In the genomic region with DNA sequence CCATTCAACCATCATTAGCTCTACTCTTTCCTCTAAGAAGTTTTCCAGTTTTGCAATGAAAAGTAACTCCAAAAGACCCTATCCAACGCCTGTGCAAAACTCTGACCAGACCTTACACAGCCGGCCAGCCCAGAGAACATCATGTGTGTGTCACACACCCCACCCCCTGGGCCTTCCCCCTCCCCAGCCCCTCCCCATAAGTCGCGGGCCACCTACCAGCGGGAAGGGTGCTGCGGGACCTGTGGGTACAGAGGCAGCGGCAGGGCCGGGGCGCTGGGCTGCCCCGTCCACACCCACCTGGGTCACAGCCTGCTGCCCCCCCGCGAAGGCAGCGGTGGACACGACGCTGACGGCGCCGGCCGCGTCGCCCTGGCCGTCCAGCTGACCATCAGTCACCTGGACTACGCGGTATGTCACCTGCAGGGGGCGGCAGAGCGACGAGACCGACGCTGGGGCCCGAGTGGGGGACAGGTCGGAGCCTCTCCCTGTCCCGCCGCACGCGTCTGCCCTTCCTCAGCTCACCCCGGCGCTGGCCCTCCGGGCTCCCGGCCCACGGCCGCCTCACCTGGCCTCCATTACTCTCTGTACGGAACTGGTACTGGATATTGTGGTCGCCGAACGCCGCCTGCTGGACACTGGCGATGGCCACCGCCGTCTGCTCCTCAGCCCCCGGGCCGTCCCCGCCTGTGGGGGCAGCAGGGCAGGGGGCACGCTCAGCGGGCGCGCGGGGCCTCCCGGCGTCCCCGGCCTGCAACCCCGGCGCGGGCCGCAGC, we compare ENCODE assay signal across 8 mouse cellular contexts. TPM values are rescaled to one million over a fixed set of nuclear protein-coding genes. Genes with fewer than 3 reads are reported as not detected.
DNase-seq lines count a peak whose midpoint lies in the region; ATAC-seq lines count a peak whose summit lies in the region.

No protein-coding gene starts in this region.

- peak overlapping the region; percentile 79 for H3K4me2 ChIP-seq in embryonic facial prominence, embryonic 14.5 days (ENCODE audit: low read depth, low read length)
- H3K4me2 ChIP-seq in limb, embryonic 13.5 days (replicated peaks): peak overlapping the region; percentile 86
- peak overlapping the region; percentile 84 for H3K4me2 ChIP-seq in midbrain, embryonic 15.5 days

- peak overlapping the region; percentile 99 for H3K9ac ChIP-seq in embryonic facial prominence, embryonic 14.5 days (ENCODE audit: low read depth, low read length)
- H3K9ac ChIP-seq in limb, embryonic 13.5 days: peak overlapping the region; percentile 99
- peak overlapping the region; percentile 97 for H3K9ac ChIP-seq in midbrain, embryonic 15.5 days

- peaks cover 12% of the 10 kb centered on the region for H3K4me1 ChIP-seq in embryonic facial prominence, embryonic 14.5 days (ENCODE audit: control insufficient read depth, insufficient read depth, low read length)
- H3K4me1 ChIP-seq in limb, embryonic 13.5 days: peaks cover 21% of the 10 kb centered on the region
- H3K4me1 ChIP-seq in midbrain, embryonic 15.5 days: peaks cover 26% of the 10 kb centered on the region

- WGBS in embryonic facial prominence, embryonic 14.5 days: under 1% methylated on average over 17 of the region's 64 CpGs
- WGBS in limb, embryonic 13.5 days: under 1% methylated on average over 55 of the region's 64 CpGs
- under 1% methylated on average over 56 of the region's 64 CpGs for WGBS in midbrain, embryonic 15.5 days

- peak overlapping the region; percentile 96 for H3K4me3 ChIP-seq in embryonic facial prominence, embryonic 14.5 days (ENCODE audit: low read depth, low read length)
- H3K4me3 ChIP-seq in limb, embryonic 13.5 days: peak overlapping the region; percentile 94
- peak overlapping the region; percentile 92 for H3K4me3 ChIP-seq in midbrain, embryonic 15.5 days

- H3K9me3 ChIP-seq in embryonic facial prominence, embryonic 14.5 days (ENCODE audit: control insufficient read depth, low read length): no peaks in the 10 kb centered on the region
- H3K9me3 ChIP-seq in limb, embryonic 13.5 days: no peaks in the 10 kb centered on the region
- no peaks in the 10 kb centered on the region for H3K9me3 ChIP-seq in midbrain, embryonic 15.5 days

- ATAC-seq in embryonic facial prominence, embryonic 14.5 days (ENCODE audit: low read depth): peak; percentile 80
- ATAC-seq in limb, embryonic 13.5 days (ENCODE audit: low FRiP score, low read depth): peak; percentile 74
- peak; percentile 65 for ATAC-seq in midbrain, embryonic 15.5 days (replicated peaks)

- DNase-seq in 3T3-L1 (ENCODE audit: low read depth, low spot score): peak; percentile 79
- peak; percentile 82 to 86 for DNase-seq in adrenal gland, postnatal 4 days (ENCODE audit: low spot score in 2 of 2)
- peak; percentile 90 for DNase-seq in embryonic facial prominence, embryonic 14.5 days (ENCODE audit: low spot score)
- DNase-seq in heart, adult 8-10 months (ENCODE audit: low spot score): peak; percentile 89
- DNase-seq in kidney, adult 8-10 months: peak; percentile 86 to 89
- peak; percentile 77 to 80 for DNase-seq in spleen, adult 18-20 months

- peaks cover 60% of the 10 kb centered on the region for H3K36me3 ChIP-seq in embryonic facial prominence, embryonic 14.5 days (ENCODE audit: control insufficient read depth, insufficient read depth, low read length)
- H3K36me3 ChIP-seq in limb, embryonic 13.5 days: peaks cover 62% of the 10 kb centered on the region
- peaks cover 25% of the 10 kb centered on the region; the same call in 1 of the 2 replicates for H3K36me3 ChIP-seq in midbrain, embryonic 15.5 days (replicated peaks)

- H3K27me3 ChIP-seq in embryonic facial prominence, embryonic 14.5 days (replicated peaks; ENCODE audit: control insufficient read depth, insufficient read depth, low read length): no peaks in the 10 kb centered on the region
- H3K27me3 ChIP-seq in limb, embryonic 13.5 days: no peaks in the 10 kb centered on the region
- no peaks in the 10 kb centered on the region for H3K27me3 ChIP-seq in midbrain, embryonic 15.5 days (replicated peaks)

- peak overlapping the region; percentile 99 for H3K27ac ChIP-seq in embryonic facial prominence, embryonic 14.5 days (replicated peaks; ENCODE audit: low read depth, low read length)
- H3K27ac ChIP-seq in limb, embryonic 13.5 days: peak overlapping the region; percentile 99
- H3K27ac ChIP-seq in midbrain, embryonic 15.5 days: peak overlapping the region; percentile 99

RNA-seq across cellular contexts. Expression of a gene that starts 0.8 kb away (rescaled TPM):
- 100 to 1,000 TPM; 113 to 125 TPM for total RNA-seq in adrenal gland, postnatal 4 days (2021)
- 18.3 and 23.8 TPM in 2 replicates for polyA plus RNA-seq in embryonic facial prominence, embryonic 14.5 days (2014; fragmentation: Nextera tagmentation; extraction: Ambion mirVana)
- 100 to 1,000 TPM; 102 to 121 (median 107) TPM for total RNA-seq in heart, adult 8-10 months (2022)
- 27.9 and 28.7 TPM in 2 replicates for polyA plus RNA-seq in limb, embryonic 13.5 days (2015; fragmentation: Nextera tagmentation; extraction: Ambion mirVana)
- polyA plus RNA-seq in midbrain, embryonic 15.5 days (2015; fragmentation: Nextera tagmentation; extraction: Ambion mirVana): 32.3 and 32.6 TPM in 2 replicates

RNA-seq across cellular contexts. Expression of a gene that starts 11.9 kb away (rescaled TPM):
- total RNA-seq in adrenal gland, postnatal 4 days (2021): 10 to 100 TPM in 1 of 2 experiments, 1 to 10 TPM in 1; 2.3 to 36.9 TPM
- not detected in 2 replicates for polyA plus RNA-seq in embryonic facial prominence, embryonic 14.5 days (2014; fragmentation: Nextera tagmentation; extraction: Ambion mirVana)
- total RNA-seq in heart, adult 8-10 months (2022): 10 to 100 TPM in 3 of 4 experiments, 1 to 10 TPM in 1; 9.3 to 31.5 (median 13.6) TPM
- not detected in 2 replicates for polyA plus RNA-seq in limb, embryonic 13.5 days (2015; fragmentation: Nextera tagmentation; extraction: Ambion mirVana)
- not detected in 2 replicates for polyA plus RNA-seq in midbrain, embryonic 15.5 days (2015; fragmentation: Nextera tagmentation; extraction: Ambion mirVana)

RNA-seq across cellular contexts. Expression of a gene that starts 17.5 kb away (rescaled TPM):
- 10 to 100 TPM; 15.2 to 17.6 TPM for total RNA-seq in adrenal gland, postnatal 4 days (2021)
- polyA plus RNA-seq in embryonic facial prominence, embryonic 14.5 days (2014; fragmentation: Nextera tagmentation; extraction: Ambion mirVana): 22.7 and 26.0 TPM in 2 replicates
- total RNA-seq in heart, adult 8-10 months (2022): 1 to 10 TPM; 2.6 to 3.8 (median 3.1) TPM
- 25.4 and 25.9 TPM in 2 replicates for polyA plus RNA-seq in limb, embryonic 13.5 days (2015; fragmentation: Nextera tagmentation; extraction: Ambion mirVana)
- polyA plus RNA-seq in midbrain, embryonic 15.5 days (2015; fragmentation: Nextera tagmentation; extraction: Ambion mirVana): 21.7 and 24.3 TPM in 2 replicates

RNA-seq across cellular contexts. Expression of a gene that starts 17.8 kb away (rescaled TPM):
- under 1 TPM; 0.68 to 0.98 TPM for total RNA-seq in adrenal gland, postnatal 4 days (2021)
- polyA plus RNA-seq in embryonic facial prominence, embryonic 14.5 days (2014; fragmentation: Nextera tagmentation; extraction: Ambion mirVana): 1.6 and 2.3 TPM in 2 replicates
- under 1 TPM in 2 of 4 experiments, not detected in 2; 0.25 TPM for total RNA-seq in heart, adult 8-10 months (2022)
- 0.70 and 0.78 TPM in 2 replicates for polyA plus RNA-seq in limb, embryonic 13.5 days (2015; fragmentation: Nextera tagmentation; extraction: Ambion mirVana)
- 0.23 and 0.68 TPM in 2 replicates for polyA plus RNA-seq in midbrain, embryonic 15.5 days (2015; fragmentation: Nextera tagmentation; extraction: Ambion mirVana)

RNA-seq across cellular contexts. Expression of a gene that starts 31.3 kb away (rescaled TPM):
- total RNA-seq in adrenal gland, postnatal 4 days (2021): 10 to 100 TPM in 1 of 2 experiments, under 1 TPM in 1; 0.84 to 12.5 TPM
- polyA plus RNA-seq in embryonic facial prominence, embryonic 14.5 days (2014; fragmentation: Nextera tagmentation; extraction: Ambion mirVana): 0.97 TPM in 1 of 2 replicates, not detected in the other
- 1 to 10 TPM; 3.6 to 9.2 (median 5.7) TPM for total RNA-seq in heart, adult 8-10 months (2022)
- not detected in 2 replicates for polyA plus RNA-seq in limb, embryonic 13.5 days (2015; fragmentation: Nextera tagmentation; extraction: Ambion mirVana)
- polyA plus RNA-seq in midbrain, embryonic 15.5 days (2015; fragmentation: Nextera tagmentation; extraction: Ambion mirVana): 0.49 TPM in 1 of 2 replicates, not detected in the other

Comparison
In these comparisons a context has a peak if more than half of its experiments do, and no peak if none do; other contexts are left out.
1. Peak in every context shown above with its lines: DNase-seq, ATAC-seq, H3K4me3 ChIP-seq and H3K27ac ChIP-seq.